Mouse (Mus musculus) gastrocnemius, postnatal 10 days (tissue): Measurements from ENCODE around the gene Ptpn1. TPM values are rescaled to one million over a fixed set of nuclear protein-coding genes. Genes with fewer than 3 reads are reported as not detected.

Experiments
- DNase-seq: peaks from one replicate; pipeline ENCODE4 v3.0.0; 2021; ENCODE audit warnings: mixed read lengths
- total RNA-seq, 2 experiments: library from RNA; stranded (reverse); gene quantifications; 2 replicates each; pipeline ENCODE4 v1.2.3; 2021

Ptpn1 gene
- total RNA-seq, 2 experiments from 2014 or later: 16.4 to 22.7 TPM

DNA sequence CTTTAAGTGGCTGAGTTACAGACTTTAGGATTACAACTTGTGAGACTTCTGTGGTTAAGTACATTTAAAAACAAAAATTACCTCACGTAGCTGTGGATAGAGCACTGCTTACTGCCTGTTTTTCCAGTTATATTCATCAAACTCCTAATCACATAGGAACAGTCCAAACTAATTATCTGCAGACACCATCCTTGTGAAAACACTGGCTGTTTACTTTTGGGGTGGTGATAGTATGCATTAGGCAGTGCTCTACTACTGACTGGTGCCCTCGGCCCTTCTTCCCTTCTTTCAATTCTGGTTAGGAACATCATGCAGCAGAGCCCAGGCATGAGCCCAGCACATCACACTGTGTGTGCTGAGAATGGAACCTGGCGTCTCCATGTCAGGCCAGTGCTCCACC, 15.4 kb downstream of the Ptpn1 start:
- no peak for DNase-seq

DNA sequence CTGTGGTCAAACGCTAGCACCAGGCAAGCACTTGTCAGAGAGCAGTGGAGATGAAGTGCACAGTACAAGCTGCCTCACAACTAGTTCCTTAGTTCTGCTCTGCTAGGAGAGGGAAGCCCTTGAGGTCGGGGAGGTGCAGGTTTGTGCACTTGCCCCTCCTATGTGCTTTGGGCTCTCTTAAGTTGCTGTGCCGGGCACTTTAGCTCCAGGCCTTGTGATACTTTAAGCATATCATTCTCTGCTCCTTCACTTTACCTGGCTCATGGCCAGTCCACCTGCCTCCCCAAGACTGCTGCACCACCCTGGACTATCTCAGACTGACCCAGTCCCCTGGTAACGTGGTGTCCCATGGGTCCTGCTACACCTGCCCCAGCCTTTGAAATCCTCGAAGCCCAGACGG, 16.2 kb downstream of the Ptpn1 start:
- DNase-seq: no peak

DNA sequence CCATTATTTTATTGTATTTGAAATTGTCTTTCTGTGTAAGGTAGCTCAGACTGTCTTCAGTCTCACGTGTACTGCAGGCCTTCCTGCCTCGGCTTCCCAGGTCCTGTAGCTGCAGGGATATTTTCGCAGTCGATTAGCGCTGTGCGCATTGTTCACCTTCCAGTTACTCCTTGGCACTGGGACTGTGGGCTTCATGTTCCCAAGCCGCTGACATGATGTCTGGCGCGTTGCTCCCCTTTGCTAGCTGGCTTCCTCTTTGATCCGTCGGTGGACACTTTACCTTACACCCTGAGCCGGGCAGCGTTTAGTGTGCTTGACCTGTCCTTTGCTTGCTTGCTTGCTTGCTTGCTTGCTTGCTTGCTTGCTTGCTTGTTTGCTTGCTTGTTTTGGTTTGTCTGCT, 16.7 kb downstream of the Ptpn1 start:
- DNase-seq: no peak

DNA sequence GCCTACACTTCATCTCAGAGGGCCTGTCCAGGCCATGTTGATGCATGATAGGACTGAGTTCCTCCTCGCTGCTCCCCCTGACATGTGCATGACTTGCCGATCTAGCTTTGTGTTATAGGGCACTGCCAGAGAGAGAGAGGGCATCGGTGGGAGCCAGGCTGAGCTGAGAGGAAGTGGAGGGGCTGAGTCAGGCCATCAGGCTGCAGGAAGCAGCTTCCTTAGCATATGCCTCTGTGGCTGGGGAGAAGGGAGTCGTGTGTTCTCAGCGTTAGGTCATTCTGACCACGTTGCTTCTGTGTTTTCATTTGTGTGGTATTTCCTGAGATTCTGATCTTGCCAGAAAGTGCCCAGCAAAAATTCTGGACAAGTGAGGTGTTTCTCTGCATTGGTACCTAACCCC, 17.4 kb downstream of the Ptpn1 start:
- DNase-seq: no peak

DNA sequence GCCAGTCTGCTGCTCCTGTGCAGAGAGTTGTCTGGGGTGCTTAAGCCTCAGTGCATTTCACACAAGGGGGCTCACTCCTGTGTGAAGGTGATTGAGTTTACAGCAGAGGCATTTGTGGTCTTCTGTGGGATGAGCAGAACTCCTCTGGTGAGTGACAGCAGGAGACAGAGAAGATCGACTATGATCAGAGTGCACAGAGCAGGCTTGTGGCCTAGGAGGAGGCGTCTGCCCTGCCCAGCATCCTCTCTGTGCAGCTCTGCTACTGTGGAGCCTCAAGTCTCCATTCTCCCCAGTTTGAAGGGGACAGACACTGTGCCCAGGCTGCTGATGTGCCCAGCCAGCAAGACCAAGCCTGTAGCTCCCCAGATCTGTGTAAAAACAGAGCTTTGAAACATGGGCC, 18.0 kb downstream of the Ptpn1 start:
- no peak for DNase-seq

DNA sequence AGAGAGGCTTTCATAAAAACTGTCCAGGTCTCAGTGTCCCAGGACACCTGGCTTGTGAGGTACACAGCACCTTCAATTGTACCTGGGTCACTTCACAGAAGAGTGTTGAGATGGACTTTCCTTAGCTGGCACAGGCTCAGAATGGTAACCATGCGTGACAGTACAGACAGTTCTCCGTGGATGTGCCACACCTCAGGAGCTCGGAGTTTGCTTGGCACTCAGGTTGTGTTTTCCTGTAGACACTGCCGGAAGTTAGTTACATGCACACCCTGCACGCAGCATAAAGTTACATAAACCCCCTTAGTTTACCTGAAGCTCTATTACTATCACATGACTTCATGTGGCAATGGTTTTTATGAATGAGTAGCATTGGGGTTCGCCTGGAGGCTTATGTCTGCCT, 18.8 kb downstream of the Ptpn1 start:
- DNase-seq: no peak

DNA sequence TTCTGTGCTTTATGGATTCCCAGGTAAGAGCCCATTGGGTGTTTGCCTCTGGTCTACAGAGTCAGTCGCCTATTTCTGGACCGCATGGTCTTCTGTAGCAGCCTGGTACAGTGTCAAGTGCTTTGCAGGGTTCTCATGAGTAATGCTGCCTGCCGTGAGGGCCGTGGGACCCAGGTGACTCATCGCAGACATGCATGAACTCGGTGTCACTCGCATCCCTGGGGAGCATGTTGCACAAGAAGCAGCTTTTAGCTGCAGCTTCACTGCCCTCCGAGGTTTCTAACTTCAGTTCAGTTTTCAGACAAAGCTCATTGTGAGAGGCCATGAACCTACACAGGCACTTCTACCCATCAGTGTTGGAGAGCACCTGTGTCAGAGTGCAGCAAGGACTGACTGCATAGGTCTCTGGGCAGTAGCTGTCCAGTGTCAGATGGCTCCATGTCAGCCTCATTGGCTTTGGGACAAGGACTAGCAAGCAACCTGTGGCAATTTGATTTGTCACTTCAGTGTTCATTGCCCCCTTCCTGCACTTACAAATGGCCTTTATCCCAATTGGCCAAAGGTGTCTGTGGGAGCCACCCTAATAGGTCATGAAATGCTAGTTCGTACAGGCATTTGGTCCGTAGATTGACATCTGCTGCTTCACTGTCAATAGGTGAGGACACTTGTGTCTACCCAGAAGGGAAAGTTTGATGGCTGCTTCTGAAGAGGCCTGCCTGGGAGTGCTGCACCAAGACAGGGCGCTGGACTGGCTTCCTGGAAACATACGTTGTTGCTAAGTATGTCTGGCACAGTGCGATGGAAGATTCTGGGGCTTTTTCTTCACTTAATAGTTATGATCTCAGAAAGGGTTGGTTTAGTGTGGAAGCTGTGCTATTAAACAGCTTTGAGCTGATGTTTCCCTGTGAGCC, 19.7 kb downstream of the Ptpn1 start:
- DNase-seq: no peak

DNA sequence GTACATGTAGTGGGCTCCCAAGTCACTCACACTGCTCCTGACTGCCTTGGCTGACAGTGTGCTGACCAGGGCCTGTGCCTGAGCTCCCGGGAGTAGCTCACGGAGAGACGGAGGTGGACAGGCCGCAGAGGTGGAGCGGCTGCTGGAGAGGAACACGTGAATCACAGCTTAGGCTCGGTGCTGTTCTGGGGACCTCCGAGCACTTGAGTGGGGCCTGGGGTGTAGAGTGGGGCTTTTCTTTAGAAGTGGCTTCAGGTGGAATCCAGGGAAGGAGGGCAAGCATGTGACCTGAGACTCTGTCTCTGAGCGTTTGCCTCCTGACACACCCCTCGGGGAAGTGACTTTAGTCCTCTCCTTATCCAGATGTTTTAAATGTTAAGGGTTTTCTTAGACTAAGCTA, 22.0 kb downstream of the Ptpn1 start:
- no peak for DNase-seq

DNA sequence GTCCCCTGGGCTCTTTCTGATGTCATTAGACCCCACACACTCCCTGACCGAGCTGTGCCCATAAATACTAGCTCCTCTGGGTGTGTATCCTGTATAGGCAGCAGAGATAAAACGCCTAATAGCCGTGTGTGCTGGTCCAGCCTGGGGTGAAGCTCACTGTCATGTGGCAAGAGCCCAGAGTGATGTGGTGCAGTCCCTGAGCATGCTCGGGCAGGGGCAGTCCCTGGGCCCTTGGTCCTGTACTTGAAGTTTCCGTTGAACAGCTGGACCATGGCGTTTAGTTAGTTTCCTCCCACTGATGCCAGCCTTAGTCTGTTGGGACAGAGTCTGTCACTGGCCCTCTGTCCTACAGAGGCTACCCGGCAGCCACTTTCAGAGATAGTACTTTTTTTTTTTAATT, 23.1 kb downstream of the Ptpn1 start:
- DNase-seq: no peak

DNA sequence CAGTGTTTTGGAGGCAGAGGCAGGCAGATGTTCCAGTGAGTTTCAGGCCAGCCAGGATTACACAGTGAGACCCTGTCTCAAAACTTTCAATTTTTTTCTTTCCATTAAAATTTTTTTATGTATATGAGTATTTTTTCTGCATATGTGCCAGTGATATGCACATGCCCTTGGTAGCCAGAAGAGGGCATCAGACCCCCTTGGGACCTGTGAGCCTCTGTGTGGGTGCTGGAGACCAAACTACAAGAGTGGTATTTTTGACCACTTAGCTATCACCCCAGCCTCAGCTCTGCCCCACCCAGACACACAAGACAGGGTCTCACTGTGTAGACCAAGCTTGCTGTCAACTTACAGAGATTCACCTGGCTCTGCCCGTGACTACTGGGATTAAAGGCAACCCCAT, 25.7 kb downstream of the Ptpn1 start:
- no peak for DNase-seq

DNA sequence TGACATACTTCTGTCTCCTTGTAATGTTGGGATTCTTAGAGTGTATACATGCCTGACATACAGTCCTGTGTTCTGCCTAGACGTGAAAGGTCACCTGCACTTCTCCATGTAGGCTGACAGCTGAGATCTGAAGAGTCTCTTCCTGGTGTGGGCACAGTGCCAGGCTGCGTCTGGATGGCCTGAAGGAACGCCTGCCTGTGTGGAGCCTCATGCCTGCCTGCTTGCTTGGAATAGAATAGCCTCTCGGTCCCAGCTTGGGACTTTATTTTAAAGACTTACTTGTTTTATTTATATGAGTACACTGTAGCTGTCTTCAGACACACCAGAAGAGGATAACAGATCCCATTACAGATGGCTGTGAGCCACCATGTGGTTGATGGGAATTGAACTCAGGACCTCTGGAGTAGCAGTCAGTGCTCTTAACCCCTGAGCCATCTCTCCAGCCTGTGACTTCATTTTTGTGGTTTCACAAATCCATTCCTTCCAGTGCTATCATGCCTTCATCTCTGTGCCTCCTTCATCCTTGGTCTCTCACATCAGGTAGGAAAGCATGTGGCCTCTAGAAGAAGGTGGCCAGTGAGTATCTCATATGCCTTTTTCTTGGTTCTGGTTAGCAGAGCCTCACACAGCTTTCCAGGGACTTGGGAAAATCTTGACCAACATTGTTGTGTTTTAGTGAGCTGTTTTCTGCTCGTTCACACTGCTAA, 26.4 kb downstream of the Ptpn1 start:
- DNase-seq: peak; percentile 57

DNA sequence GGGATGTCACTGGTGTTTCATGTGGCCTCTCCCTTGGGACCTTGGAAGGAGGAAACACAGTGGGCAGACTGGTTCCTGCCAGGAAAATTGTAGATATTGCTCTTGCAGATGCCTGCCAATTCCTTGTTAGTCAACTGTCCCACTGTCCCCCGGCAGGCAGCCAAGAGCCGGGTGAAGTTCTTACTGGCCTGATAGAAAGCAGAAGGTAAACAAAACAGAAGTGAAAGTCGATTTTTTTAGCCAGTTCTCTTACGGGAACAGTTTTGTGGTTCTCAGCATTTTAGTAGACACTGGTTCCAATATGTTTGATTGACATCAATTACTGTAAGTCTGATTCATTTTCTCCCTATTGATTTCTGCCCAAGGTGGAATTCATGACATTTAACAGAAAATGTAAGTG, 27.0 kb downstream of the Ptpn1 start:
- DNase-seq: peak; percentile 61

DNA sequence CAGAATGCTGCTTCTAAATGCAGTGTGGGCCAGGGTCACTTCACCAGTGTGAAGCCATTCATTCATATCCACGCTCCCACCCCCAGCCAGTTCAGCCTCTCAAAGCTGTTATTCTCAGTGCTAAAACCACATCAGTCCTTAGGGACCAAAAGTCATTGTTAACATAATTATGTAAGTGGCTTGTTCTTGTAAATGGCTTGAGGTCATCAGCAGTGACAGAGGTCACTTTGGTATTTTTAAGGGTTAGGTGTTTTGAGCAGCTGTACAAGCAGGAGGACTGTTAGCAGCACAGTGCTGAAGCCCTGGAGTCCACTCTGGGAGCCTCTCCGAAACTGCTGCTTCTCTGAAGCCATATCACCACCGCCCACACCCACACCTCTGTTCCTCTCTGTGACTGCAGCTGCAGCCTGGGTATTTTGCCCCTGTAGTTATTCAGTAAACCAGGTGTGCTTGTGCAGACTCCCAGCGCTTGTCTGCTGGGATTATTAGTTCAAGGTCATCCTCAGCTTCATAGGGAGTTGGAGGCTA, 27.6 kb downstream of the Ptpn1 start:
- no peak for DNase-seq

DNA sequence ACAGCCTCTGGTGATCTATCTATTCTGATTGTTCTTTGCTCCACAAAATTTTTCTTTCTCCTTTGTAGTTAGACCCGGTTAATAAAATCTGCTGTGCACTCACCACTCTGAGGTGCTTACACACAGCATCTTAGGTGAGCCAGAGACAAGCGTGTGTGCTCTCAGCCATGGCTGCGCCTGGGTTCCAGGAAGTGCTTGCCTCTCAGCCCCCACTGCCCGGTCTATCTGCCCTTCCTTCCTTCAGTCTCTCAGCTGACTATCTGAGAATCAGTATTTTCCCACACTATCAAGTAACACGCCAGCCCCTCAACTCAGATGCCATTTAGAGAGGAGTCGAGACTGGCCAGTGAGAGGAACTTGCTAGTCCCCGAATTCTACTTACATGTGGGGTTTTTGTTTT, 28.1 kb downstream of the Ptpn1 start:
- no peak for DNase-seq

DNA sequence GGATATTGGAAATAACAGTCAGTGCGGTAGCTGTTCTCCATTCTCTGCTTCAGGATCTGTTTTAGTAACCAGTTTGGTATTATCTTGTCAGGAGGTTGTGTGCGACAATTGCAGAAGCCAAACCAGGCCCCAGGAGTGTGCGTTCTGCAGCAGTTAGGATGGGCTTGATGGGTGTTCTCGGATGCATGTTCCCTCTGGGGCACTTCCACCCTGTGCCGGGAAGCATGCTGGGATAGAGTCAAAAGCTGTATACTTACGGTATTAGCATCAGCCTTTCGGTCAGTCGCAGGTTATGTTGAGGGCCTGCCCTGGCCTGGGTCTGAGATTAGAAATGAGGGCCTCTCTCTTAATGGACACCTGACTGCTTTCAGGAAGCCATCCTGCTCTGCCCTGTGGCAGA, 28.7 kb downstream of the Ptpn1 start:
- no peak for DNase-seq

DNA sequence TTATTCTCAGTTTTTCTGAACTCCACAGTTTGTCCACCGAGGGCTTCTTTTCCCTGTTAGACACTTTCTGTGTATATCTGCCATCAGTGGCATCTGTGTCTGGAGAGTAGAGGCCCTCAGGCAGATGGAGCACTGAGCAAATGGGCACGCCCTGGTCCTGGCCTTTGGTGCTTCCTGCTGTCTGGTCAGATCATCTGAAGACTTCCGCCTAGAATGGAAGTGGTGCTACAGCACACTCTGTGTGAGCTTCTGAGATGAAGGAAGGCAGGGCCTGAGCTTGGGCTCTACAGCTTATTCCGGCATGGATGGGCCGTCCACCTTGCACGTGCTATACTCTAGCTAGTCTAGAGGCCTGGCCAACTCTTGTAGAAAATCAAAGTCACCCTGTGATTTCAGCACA, 30.5 kb downstream of the Ptpn1 start:
- DNase-seq: no peak

DNA sequence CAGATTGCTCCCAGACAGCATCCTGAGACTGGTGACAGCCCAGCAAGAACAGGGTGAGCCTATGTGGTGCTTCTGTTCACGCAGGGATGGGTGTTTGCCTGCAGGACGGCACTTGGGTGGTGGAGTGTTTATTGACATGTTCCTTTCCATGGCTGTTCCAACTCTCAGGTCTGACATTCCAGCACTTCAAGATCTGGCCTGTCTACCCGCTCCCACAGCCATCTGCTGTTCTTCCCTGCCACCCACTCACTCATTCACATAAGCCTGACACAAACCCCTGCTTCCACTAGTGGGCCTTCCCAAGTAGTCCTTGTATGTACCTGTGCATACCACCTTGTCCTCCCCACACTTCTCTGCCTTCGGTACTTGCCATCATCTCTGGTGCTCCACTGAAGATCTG, 31.3 kb downstream of the Ptpn1 start:
- DNase-seq: no peak

DNA sequence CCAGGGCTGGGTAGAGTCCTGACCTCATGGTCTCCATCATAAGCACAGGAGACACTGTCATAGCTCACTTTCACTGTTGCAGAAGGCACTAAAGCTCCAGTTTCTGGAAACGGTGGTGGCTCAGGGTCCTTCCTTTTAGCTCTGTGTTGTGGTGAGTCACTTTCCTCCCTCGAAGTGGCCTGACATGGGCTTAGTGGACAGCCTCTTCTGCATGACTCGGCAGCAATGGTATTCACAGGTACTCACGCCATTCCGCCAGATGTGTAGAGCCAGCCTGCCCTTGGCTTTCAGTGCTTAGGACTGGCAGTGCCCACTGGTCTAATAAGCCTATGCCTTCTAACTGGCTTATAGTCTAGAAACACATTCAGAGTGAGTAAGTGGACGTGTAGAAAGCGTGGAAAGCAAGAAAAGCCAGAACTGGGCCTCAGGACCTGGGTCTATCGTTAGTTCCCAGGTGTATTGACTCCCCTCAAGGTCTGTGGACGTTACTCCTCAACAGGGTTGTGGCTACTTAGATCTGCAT, 32.0 kb downstream of the Ptpn1 start:
- DNase-seq: no peak

DNA sequence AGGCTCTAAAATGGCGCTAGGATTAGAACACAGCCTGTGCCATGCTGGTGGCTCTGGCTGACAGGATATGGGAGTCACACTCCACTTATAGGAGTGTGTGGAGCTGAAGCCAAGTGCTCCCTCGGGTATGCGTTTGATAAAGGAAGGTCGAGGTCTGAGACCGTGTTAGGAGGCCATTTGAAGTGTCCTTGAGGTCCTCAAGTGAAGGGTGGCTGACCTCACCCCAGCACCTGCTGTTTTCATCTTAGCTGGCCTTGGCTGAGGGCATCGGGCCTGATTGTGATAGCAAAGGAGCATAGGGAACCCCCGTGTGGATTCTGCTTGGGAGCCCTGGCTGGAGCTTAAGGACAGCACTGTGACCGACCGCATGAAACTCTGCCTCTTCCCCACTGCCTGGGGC, 32.5 kb downstream of the Ptpn1 start:
- no peak for DNase-seq

DNA sequence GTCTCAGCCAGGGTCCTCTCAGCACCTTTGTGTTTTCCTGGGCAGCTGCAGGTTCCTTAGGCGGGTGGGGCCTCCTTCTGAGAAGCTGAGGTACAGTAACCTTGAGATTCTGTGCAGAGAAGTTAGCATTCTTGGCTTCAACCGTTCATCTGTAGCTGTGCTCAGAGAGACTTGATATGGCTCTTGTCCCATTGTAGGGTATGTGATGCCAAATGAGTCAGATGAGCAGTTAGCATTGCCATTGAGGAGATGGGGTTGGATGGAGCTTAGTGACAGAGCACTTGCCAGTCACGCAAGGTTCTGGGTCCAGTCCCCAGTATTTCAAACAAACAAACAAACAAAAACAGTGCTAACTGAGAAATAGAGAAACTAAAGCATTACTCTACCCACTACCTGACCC, 34.1 kb downstream of the Ptpn1 start:
- DNase-seq: no peak

DNA sequence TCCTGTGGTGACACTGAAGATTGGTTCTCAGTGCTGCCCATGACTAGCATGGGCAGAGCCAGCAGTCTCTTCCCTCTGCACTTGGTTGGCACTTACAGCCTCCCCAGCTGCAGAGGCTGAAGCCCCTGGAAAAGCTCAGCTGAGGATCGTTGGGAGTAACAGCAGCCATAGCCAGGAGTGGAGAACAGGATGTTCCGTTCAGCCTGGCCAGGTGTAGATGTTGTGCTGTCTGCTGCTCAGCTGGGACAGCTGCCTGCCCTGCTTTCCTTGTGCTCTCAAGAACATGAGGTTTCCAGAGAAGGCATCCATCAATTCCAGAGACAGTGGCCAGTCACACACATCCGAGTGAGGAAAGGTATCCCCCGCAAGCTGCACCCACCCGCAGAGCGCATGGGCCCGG, 36.6 kb downstream of the Ptpn1 start:
- no peak for DNase-seq

DNA sequence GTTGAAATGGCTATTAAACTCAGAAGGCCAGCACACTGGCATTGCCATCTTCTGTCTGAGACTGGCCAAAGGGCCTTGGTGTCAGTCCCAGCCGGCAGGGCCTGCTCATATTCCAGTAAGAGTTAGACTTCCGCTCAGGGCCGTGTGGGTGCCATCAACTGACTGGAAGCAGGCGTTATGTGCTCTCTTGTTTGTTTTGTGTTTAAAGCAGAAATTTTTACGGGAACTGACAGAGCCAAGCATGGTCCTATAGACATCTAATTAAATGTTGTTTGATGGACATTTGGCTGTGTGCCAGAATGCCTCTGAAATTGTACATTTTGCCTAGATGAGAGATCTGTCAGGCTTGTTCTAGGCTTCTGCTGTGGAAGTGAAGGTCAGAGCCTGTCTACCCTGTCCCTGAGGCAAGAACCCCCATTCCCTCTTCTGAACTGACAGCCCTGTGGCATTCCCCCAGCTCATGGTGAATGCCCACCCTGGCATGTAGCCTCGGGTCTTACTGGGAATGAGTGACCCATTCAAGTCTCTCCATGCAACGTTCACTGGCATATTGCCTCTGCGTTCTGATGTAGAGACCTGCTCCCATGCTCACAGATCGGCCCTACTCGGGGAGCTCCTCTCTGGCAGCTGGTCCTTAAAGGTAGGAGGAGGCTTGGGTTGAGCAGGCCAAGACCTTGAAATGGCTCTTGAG, 38.1 kb downstream of the Ptpn1 start:
- DNase-seq: no peak

DNA sequence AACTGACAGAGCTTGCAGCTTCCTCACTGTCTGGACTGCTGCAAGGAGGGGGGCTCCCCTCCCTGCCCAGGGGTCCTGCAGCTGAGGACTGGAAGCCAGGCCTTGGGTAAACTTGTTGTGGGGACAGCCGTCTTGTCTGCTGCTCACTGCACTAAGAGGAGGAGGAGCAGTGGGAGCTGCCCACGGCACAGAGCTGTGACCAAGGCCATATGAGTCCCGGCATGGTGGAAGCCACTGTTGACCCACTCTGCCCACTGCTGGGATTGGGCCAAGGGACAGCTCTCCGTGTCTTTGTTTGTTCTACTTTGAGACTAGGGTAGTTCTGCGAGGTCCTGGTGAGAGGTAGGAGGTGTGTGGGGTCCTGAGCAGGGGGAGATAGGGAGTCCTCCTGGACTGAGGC, 40.3 kb downstream of the Ptpn1 start:
- DNase-seq: no peak
